Mouse (Mus musculus) duodenum, adult 2 months (tissue): ENCODE measurements around the gene Epb41. TPM values are rescaled to one million over a fixed set of nuclear protein-coding genes. Genes with fewer than 3 reads are reported as not detected.

Experiments used
- polyA plus RNA-seq: library from polyadenylated mRNA; depleted of rRNA; stranded (reverse); fragments of >200 nt; gene quantifications from 2 replicates; pipeline ENCODE4 v1.2.3, GENCODE M21; 2012; ENCODE audit warnings: low replicate concordance; rRNA removed

The Epb41 gene
- 12.2 and 18.6 TPM in 2 replicates for polyA plus RNA-seq

DNA sequence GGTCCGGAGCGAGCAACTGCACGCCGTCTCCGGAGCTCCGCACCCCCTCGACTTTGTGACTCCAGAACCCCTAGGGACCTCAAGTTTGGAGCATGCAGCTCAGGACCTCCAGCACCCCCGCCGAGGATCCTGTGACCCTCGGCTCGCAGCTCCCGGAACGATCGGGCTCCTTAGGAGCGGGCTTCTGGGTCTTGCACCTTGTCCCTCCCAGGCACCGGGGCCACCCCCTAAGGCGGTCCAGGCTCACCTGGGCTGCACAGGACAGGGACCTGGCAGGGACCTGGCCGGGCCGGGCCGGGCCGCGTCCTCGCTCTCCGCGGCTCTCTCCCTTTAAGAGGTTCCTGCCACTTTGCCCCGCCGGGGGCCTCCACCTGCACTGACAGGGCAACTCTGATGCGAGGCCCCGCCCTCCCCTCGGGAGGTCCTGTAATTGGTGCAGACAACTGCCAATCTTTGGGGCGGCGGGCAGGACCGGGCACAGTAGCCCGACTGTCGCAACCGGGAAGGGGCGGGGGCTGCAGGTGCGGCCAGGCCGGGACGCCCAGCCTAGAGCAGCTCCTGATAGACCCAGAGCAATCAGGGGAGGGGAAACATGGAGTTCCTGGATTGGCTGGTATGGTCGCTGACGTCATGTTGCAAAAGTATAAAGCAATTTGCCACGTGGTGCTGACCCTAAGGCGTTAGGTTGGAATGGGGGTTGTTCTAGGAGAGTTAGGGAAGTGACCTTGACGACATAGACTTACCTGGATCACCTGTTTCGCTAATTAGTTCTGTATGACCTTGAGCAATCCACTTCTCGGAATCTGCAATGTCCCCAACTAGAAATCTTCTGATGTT lies at the start of gene Epb41:
Gene Epb41 (minus strand): TSS at position 389 of the 837 bp plus-strand sequence.

GRCm38 (mm10) chr4:132074077-132074932 lies 816 bp downstream of the Epb41 start, which contains the start of gene Gm10300:
Gene Gm10300, plus strand, starts transcription at chr4:132074697.

DNA sequence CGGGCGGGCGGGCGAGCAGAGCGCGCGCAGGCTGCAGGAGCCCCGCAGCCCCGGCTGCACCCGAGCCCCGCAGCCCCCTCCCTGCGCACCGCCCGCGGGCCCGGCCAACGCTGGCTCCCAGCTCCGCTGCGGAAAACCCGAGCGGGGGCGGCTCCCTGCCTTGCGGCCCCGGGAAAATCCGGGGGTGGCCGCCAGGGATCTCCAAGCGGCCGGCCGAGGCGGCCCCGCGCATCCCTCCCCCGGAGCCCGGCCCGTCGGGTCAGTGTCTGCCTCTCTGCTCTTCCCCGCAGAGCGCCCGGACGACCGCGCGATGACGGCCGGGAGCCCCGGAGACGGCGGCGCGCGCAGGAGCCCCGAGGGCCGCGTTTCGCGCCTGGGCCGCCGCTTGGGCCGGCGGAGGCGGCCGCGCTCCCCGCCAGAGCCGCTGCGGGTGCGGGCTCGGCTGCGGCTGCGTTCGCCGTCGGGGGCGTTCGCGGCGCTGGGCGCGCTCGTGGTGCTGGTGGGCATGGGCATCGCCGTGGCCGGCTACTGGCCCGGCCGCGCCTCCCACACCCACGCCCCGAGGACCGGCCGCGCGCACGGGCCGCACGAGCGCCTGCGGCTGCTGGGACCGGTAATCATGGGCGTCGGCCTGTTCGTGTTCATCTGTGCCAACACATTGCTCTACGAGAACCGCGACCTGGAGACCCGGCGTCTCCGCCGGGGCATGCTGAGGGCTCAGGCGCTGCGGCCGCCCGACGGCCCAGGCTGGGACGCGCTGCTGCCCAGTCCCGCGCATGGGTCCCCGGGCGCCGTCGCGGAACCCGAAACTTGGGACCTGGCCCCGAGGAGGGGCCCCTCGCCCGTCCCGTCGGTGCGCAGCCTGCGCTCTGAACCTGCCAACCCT lies 153.4 kb downstream of the Epb41 start, which contains the start of gene Tmem200b:
Gene Tmem200b (plus strand): TSS at position 311 of the 886 bp plus-strand sequence.

Other genes starting within 250 kb of the Epb41 start
- 4.4 and 4.5 TPM in 2 replicates for gene Ptpru, start 237.0 kb downstream of the Epb41 start, polyA plus RNA-seq
- gene Mecr, start 231.9 kb downstream of the Epb41 start, polyA plus RNA-seq, result 24.4 and 31.6 TPM in 2 replicates
- gene Srsf4, start 201.7 kb downstream of the Epb41 start, polyA plus RNA-seq, result 23.2 and 25.9 TPM in 2 replicates
- gene Tmem200b, start 153.6 kb downstream of the Epb41 start, polyA plus RNA-seq, result 6.9 and 10.1 TPM in 2 replicates
- 0.05 TPM in 1 of 2 replicates, not detected in the other for gene Gm10300, start 624 bp downstream of the Epb41 start, polyA plus RNA-seq
- gene Oprd1, start 69.2 kb upstream of the Epb41 start, polyA plus RNA-seq, result 0.26 and 0.60 TPM in 2 replicates
- 7.8 and 10.2 TPM in 2 replicates for gene Ythdf2, start 137.0 kb upstream of the Epb41 start, polyA plus RNA-seq
- gene Gmeb1, start 186.3 kb upstream of the Epb41 start, polyA plus RNA-seq, result 9.0 and 10.4 TPM in 2 replicates
- gene Taf12, start 199.1 kb upstream of the Epb41 start, polyA plus RNA-seq, result 1.3 and 2.1 TPM in 2 replicates
- gene Rab42, start 228.1 kb upstream of the Epb41 start, polyA plus RNA-seq, result 0.62 and 1.8 TPM in 2 replicates